13 mouse cellular contexts compared by ENCODE assay signal in the genomic region with DNA sequence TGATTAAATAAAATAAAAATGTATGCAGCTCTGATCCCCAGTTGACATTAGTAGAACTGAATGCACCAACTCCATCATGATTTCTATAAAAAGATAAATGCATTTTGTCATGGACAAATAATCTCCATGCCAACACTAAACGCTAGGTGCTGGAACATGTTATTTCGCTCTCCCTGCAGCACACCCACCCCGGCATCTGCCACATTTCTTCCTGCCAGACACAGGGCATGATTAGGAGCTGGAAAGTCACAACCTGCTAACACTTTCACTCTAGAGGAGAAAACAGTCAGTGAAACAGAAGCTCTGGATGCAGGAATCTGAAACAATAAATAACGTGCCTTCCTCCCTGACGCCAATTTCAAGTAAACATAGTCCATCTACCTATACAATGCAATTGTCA.
A peak's percentile ranks its signal among the peaks of the same experiment; 100 is the strongest.
DNase-seq lines count a peak whose midpoint lies in the region; TF ChIP-seq lines count a peak whose summit lies in the region.
"Had no signal": no experiment of that assay in that cellular context is flagged by ENCODE, and none has a peak within 500 bp of the region (broad histone marks: within the 10 kb centered on the region; RNA-seq: fewer than 3 reads in every experiment).

No protein-coding gene starts in this region.

- 0 out of 2 replicates have a peak overlapping the region, but pooled peaks have one; percentile 10 for H3K27ac ChIP-seq in left cerebral cortex, adult 2 months
- H3K27ac ChIP-seq: gastrocnemius, adult 2 months; liver, embryonic 13.5 days; midbrain, embryonic 10.5 days had no signal

- DNase-seq in left cerebral cortex, adult 2 months (ENCODE audit: extremely low spot score in 1 of 2, low spot score in 2 of 2) = no peak
- no peak for DNase-seq in left cerebral cortex, postnatal 36 days (ENCODE audit: low spot score in 2 of 2)
- DNase-seq in cerebellum, adult 18-20 months = peak; percentile 71 to 77
- DNase-seq in cerebellum, postnatal 25 days = peak; percentile 74 to 80
- peak; percentile 17 to 34 for DNase-seq in left cerebral cortex, postnatal 14 days (ENCODE audit: low spot score in 2 of 2)
- no peak for DNase-seq in adrenal gland, postnatal 25 days
- DNase-seq in adrenal gland, adult (ENCODE audit: inconsistent age in 2 of 2, low spot score in 1 of 2) = no peak
- DNase-seq: adrenal gland, postnatal 10 days; gastrocnemius, adult 2 months; liver, embryonic 13.5 days; lung, postnatal 14 days; spleen, adult 18-20 months had no signal

- no peak; the same call in 1 of the 2 replicates for TF ChIP-seq CTCF in left cerebral cortex, adult 2 months (IDR thresholded peaks at IDR 0.05)

- H3K4me3 ChIP-seq in left cerebral cortex, adult 2 months = no peak overlapping the region
- H3K4me3 ChIP-seq: gastrocnemius, adult 2 months; liver, embryonic 13.5 days; midbrain, embryonic 10.5 days had no signal

- intact Hi-C loops in left cerebral cortex, adult 2 months (cut with DNase I) = no loop called here
- intact Hi-C loops in left cerebral cortex, postnatal 36 days (cut with DNase I) = no loop called here
- intact Hi-C loops in left cerebral cortex, postnatal 14 days (cut with DNase I) = no loop called here

Comparison
In these comparisons a context has a peak if more than half of its experiments do, and no peak if none do; other contexts are left out.
1. DNase-seq: peak in cerebellum, adult 18-20 months (2 of 2), cerebellum, postnatal 25 days (2 of 2) and left cerebral cortex, postnatal 14 days (2 of 2); none in left cerebral cortex, adult 2 months (0 of 2), left cerebral cortex, postnatal 36 days (0 of 2), adrenal gland, postnatal 25 days (single experiment) and adrenal gland, adult (0 of 2).